Mouse (Mus musculus) limb, embryonic 10.5 days (tissue): ENCODE data around the gene Pnkd. TPM values are rescaled to one million over a fixed set of nuclear protein-coding genes. Genes with fewer than 3 reads are reported as not detected.
A peak's percentile ranks its signal among the peaks of the same experiment; 100 is the strongest.

Experiments
- DNase-seq: peaks from one replicate; pipeline ENCODE4 v3.0.0-alpha.2; 2017; ENCODE audit warnings: low spot score
- H3K27ac ChIP-seq: fragments of 300-500 bp; sonication (generic); 2 replicates; pipeline ENCODE4 v1.5.1; 2016; ENCODE audit warnings: mild to moderate bottlenecking
- H3K27me3 ChIP-seq: fragments of 300-500 bp; sonication (generic); 2 replicates; pipeline ENCODE4 v1.6.1; 2016; ENCODE audit warnings: low read depth, mild to moderate bottlenecking; ENCODE audit not compliant: poor library complexity, severe bottlenecking
- H3K36me3 ChIP-seq: fragments of 300-500 bp; sonication (generic); 2 replicates; pipeline ENCODE4 v1.6.1; 2016; ENCODE audit warnings: mild to moderate bottlenecking, moderate library complexity
- H3K4me1 ChIP-seq: fragments of 300-500 bp; sonication (generic); 2 replicates; pipeline ENCODE4 v1.6.1; 2016
- H3K4me3 ChIP-seq: fragments of 300-500 bp; sonication (generic); 2 replicates; pipeline ENCODE4 v1.5.1; 2016; ENCODE audit warnings: mild to moderate bottlenecking, moderate library complexity
- H3K9me3 ChIP-seq: fragments of 300-500 bp; sonication (generic); replicated peaks from 2 replicates; pipeline ENCODE4 v1.6.1; 2016; ENCODE audit warnings: mild to moderate bottlenecking
- WGBS: fragments of 180-500 bp; shearing (Covaris S2); methylation state at CpG from one replicate; pipeline ENCODE4 v1.1.7; 2016; 5-methylcytosine and 5-hydroxymethylcytosine counted together
- polyA plus RNA-seq: library from polyadenylated mRNA; unstranded; fragments of >200 nt; fragmentation: Nextera tagmentation; extraction: Ambion mirVana; gene quantifications from 2 replicates; pipeline ENCODE4 v1.2.1, GENCODE M21; 2016

The Pnkd gene
- polyA plus RNA-seq, 1 experiment from 2014 or later, result 113 TPM

- no peaks in the 10 kb centered on the region for H3K27me3 ChIP-seq
- 89% methylated on average over 4 of the region's 4 CpGs for WGBS
- no peak overlapping the region for H3K27ac ChIP-seq
- DNase-seq, result no peak
- H3K4me3 ChIP-seq, result no peak overlapping the region
- peaks cover 94% of the 10 kb centered on the region for H3K36me3 ChIP-seq
- peaks cover 9% of the 10 kb centered on the region; the same call in 1 of the 2 replicates for H3K4me1 ChIP-seq
- H3K9me3 ChIP-seq, result no peaks in the 10 kb centered on the region
These were observed 34.6 kb upstream of the Pnkd start for GRCm38 (mm10) chr1:74250096-74250495.

GRCm38 (mm10) chr1:74255704-74256345 is 28.9 kb upstream of the Pnkd start:
- no peaks in the 10 kb centered on the region for H3K9me3 ChIP-seq
- DNase-seq, result no peak
- 95% methylated on average over 8 of the region's 8 CpGs for WGBS
- H3K4me1 ChIP-seq, result no peaks in the 10 kb centered on the region
- no peak overlapping the region for H3K4me3 ChIP-seq
- no peak overlapping the region for H3K27ac ChIP-seq
- no peaks in the 10 kb centered on the region for H3K27me3 ChIP-seq
- peaks cover 98% of the 10 kb centered on the region for H3K36me3 ChIP-seq

GRCm38 (mm10) chr1:74256782-74257181 is 27.9 kb upstream of the Pnkd start:
- no peak for DNase-seq
- peaks cover 97% of the 10 kb centered on the region for H3K36me3 ChIP-seq

GRCm38 (mm10) chr1:74262510-74262909 is 22.2 kb upstream of the Pnkd start:
- H3K27me3 ChIP-seq, result no peaks in the 10 kb centered on the region
- no peaks in the 10 kb centered on the region for H3K9me3 ChIP-seq
- H3K27ac ChIP-seq, result no peak overlapping the region
- peaks cover 97% of the 10 kb centered on the region for H3K36me3 ChIP-seq
- H3K4me1 ChIP-seq, result no peaks in the 10 kb centered on the region
- H3K4me3 ChIP-seq, result no peak overlapping the region
- 92% methylated on average over 6 of the region's 6 CpGs for WGBS
- no peak for DNase-seq

More at GRCm38 (mm10) chr1:74256782-74257181, 27.9 kb upstream of the Pnkd start:
- H3K4me1 ChIP-seq, result no peaks in the 10 kb centered on the region
- 81% methylated on average over 4 of the region's 4 CpGs for WGBS
- no peaks in the 10 kb centered on the region for H3K27me3 ChIP-seq
- H3K9me3 ChIP-seq, result no peaks in the 10 kb centered on the region
- H3K27ac ChIP-seq, result no peak overlapping the region
- no peak overlapping the region for H3K4me3 ChIP-seq

GRCm38 (mm10) chr1:74268750-74269149 is 16.0 kb upstream of the Pnkd start:
- H3K27me3 ChIP-seq, result no peaks in the 10 kb centered on the region
- no peak overlapping the region for H3K4me3 ChIP-seq
- peaks cover 61% of the 10 kb centered on the region for H3K36me3 ChIP-seq
- H3K27ac ChIP-seq, result no peak overlapping the region
- H3K4me1 ChIP-seq, result 0 out of 2 replicates have a peak, but pooled peaks cover 5% of the 10 kb centered on the region
- no peaks in the 10 kb centered on the region for H3K9me3 ChIP-seq
- no peak for DNase-seq
- 93% methylated on average over 8 of the region's 8 CpGs for WGBS

GRCm38 (mm10) chr1:74271659-74272058 is 13.1 kb upstream of the Pnkd start:
- H3K9me3 ChIP-seq, result no peaks in the 10 kb centered on the region
- 86% methylated on average over 4 of the region's 4 CpGs for WGBS
- DNase-seq, result no peak
- H3K27me3 ChIP-seq, result no peaks in the 10 kb centered on the region
- peaks cover 31% of the 10 kb centered on the region for H3K36me3 ChIP-seq
- no peak overlapping the region for H3K27ac ChIP-seq
- no peak overlapping the region for H3K4me3 ChIP-seq
- peaks cover 25% of the 10 kb centered on the region for H3K4me1 ChIP-seq

- DNase-seq, result no peak
- Histone ChIP-seq H3K4me1 (peaks cover 36% of the 10 kb centered on the region), H3K9me3 (no peaks in the 10 kb centered on the region), H3K36me3 (peaks cover 16% of the 10 kb centered on the region), H3K27ac (0 out of 2 replicates have a peak overlapping the region, but pooled peaks have one; percentile 42), H3K4me3 (no peak overlapping the region), H3K27me3 (no peaks in the 10 kb centered on the region)
- WGBS, result 10% methylated on average over 9 of the region's 9 CpGs
These were observed 9.7 kb upstream of the Pnkd start for GRCm38 (mm10) chr1:74275015-74275414.

GRCm38 (mm10) chr1:74277041-74277440 is 7.7 kb upstream of the Pnkd start:
- DNase-seq, result no peak
- peaks cover 41% of the 10 kb centered on the region for H3K4me1 ChIP-seq
- peaks cover 36% of the 10 kb centered on the region for H3K36me3 ChIP-seq
- no peak overlapping the region for H3K4me3 ChIP-seq
- H3K27ac ChIP-seq, result no peak overlapping the region
- 66% methylated on average over 6 of the region's 6 CpGs for WGBS
- no peaks in the 10 kb centered on the region for H3K27me3 ChIP-seq
- H3K9me3 ChIP-seq, result no peaks in the 10 kb centered on the region

- 61% methylated on average over 8 of the region's 8 CpGs for WGBS
These were observed 6.7 kb upstream of the Pnkd start for GRCm38 (mm10) chr1:74277883-74278537.

GRCm38 (mm10) chr1:74278538-74278937 is 6.2 kb upstream of the Pnkd start, which contains the start of gene Gpbar1:
Gene Gpbar1, plus strand, starts transcription at chr1:74278550.
- Histone ChIP-seq H3K4me1 (peaks cover 46% of the 10 kb centered on the region), H3K36me3 (peaks cover 49% of the 10 kb centered on the region), H3K9me3 (no peaks in the 10 kb centered on the region), H3K27me3 (no peaks in the 10 kb centered on the region), H3K4me3 (no peak within 1 kb of the TSS), H3K27ac (no peak within 1 kb of the TSS)
- DNase-seq, result no peak
- 93% methylated on average over 10 of the region's 10 CpGs for WGBS

More at GRCm38 (mm10) chr1:74277883-74278537, 6.7 kb upstream of the Pnkd start:
- H3K9me3 ChIP-seq, result no peaks in the 10 kb centered on the region
- peaks cover 45% of the 10 kb centered on the region for H3K4me1 ChIP-seq
- no peak overlapping the region for H3K4me3 ChIP-seq
- peaks cover 46% of the 10 kb centered on the region for H3K36me3 ChIP-seq
- H3K27me3 ChIP-seq, result no peaks in the 10 kb centered on the region
- no peak for DNase-seq
- no peak overlapping the region for H3K27ac ChIP-seq

- Histone ChIP-seq H3K4me1 (peaks cover 46% of the 10 kb centered on the region), H3K36me3 (peaks cover 49% of the 10 kb centered on the region)
- 88% methylated on average over 11 of the region's 11 CpGs for WGBS
These were observed 5.7 kb upstream of the Pnkd start for GRCm38 (mm10) chr1:74278988-74279387.

GRCm38 (mm10) chr1:74280591-74281325 is 4.0 kb upstream of the Pnkd start:
- DNase-seq, result no peak
- no peaks in the 10 kb centered on the region for H3K27me3 ChIP-seq
- H3K4me1 ChIP-seq, result peaks cover 37% of the 10 kb centered on the region
- H3K36me3 ChIP-seq, result peaks cover 49% of the 10 kb centered on the region
- H3K4me3 ChIP-seq, result no peak overlapping the region
- 95% methylated on average over 14 of the region's 14 CpGs for WGBS
- no peaks in the 10 kb centered on the region for H3K9me3 ChIP-seq
- no peak overlapping the region for H3K27ac ChIP-seq

More at GRCm38 (mm10) chr1:74278988-74279387, 5.7 kb upstream of the Pnkd start:
- no peaks in the 10 kb centered on the region for H3K27me3 ChIP-seq
- H3K9me3 ChIP-seq, result no peaks in the 10 kb centered on the region
- no peak for DNase-seq
- H3K4me3 ChIP-seq, result no peak overlapping the region
- no peak overlapping the region for H3K27ac ChIP-seq

- H3K27me3 ChIP-seq, result no peaks in the 10 kb centered on the region
- H3K27ac ChIP-seq, result no peak overlapping the region
- H3K4me1 ChIP-seq, result peaks cover 40% of the 10 kb centered on the region
- WGBS, result 94% methylated on average over 2 of the region's 2 CpGs
- no peak for DNase-seq
- H3K36me3 ChIP-seq, result peaks cover 49% of the 10 kb centered on the region
- H3K9me3 ChIP-seq, result no peaks in the 10 kb centered on the region
- H3K4me3 ChIP-seq, result no peak overlapping the region
These were observed 3.4 kb upstream of the Pnkd start for GRCm38 (mm10) chr1:74281372-74281771.
